Comparison of ENCODE assay signal across 10 mouse cellular contexts in genomic region chr13:60674911-60675310, GRCm38 (mm10).
DNase-seq lines count a peak whose midpoint lies in the region; ATAC-seq lines count a peak whose summit lies in the region.
"Had no signal": no experiment of that assay in that cellular context is flagged by ENCODE, and none has a peak within 500 bp of the region (broad histone marks: within the 10 kb centered on the region; RNA-seq: fewer than 3 reads in every experiment).

No protein-coding gene starts in this region.

- H3K4me3 ChIP-seq in embryonic facial prominence, embryonic 13.5 days = no peak overlapping the region
- peak overlapping the region; percentile 16; the same call in 1 of the 2 replicates for H3K4me3 ChIP-seq in kidney, embryonic 16.5 days (ENCODE audit: low read length)
- no peak overlapping the region; the same call in 1 of the 2 replicates for H3K4me3 ChIP-seq in lung, embryonic 16.5 days (ENCODE audit: low read length)
- H3K4me3 ChIP-seq: limb, embryonic 15.5 days had no signal

- DNase-seq in adrenal gland, postnatal 10 days = peak; percentile 32
- no peak for DNase-seq in adrenal gland, postnatal 14 days
- DNase-seq in left cerebral cortex, postnatal 25 days (ENCODE audit: low spot score in 2 of 2) = no peak
- no peak for DNase-seq in gastrocnemius, postnatal 14 days
- no peak for DNase-seq in retina, postnatal 1 day
- DNase-seq: thymus, postnatal 14 days had no signal

- intact Hi-C loops in left cerebral cortex, postnatal 25 days (cut with DNase I) = loop anchor here (5.0 kb wide), 3 partner anchors 62 to 198 kb away; partner anchors contain the start of gene Dapk1
- intact Hi-C loops in gastrocnemius, postnatal 14 days (cut with DNase I; ENCODE audit: low total_unique reads) = no loop called here

- peaks cover 26% of the 10 kb centered on the region for H3K4me1 ChIP-seq in embryonic facial prominence, embryonic 13.5 days
- H3K4me1 ChIP-seq in kidney, embryonic 16.5 days (ENCODE audit: insufficient read depth, low read length) = peaks cover 51% of the 10 kb centered on the region
- peaks cover 55% of the 10 kb centered on the region for H3K4me1 ChIP-seq in lung, embryonic 16.5 days (replicated peaks; ENCODE audit: control insufficient read depth, insufficient read depth, low read length)

- H3K9me3 ChIP-seq in embryonic facial prominence, embryonic 13.5 days = no peaks in the 10 kb centered on the region
- H3K9me3 ChIP-seq in kidney, embryonic 16.5 days (ENCODE audit: low read length) = no peaks in the 10 kb centered on the region
- H3K9me3 ChIP-seq in lung, embryonic 16.5 days (ENCODE audit: control insufficient read depth, low read length) = no peaks in the 10 kb centered on the region; the same call in 1 of the 2 replicates
- H3K9me3 ChIP-seq: limb, embryonic 15.5 days had no signal

- WGBS in embryonic facial prominence, embryonic 13.5 days = 14% methylated on average over 9 of the region's 9 CpGs
- 9% methylated on average over 9 of the region's 9 CpGs for WGBS in kidney, embryonic 16.5 days
- 14% methylated on average over 9 of the region's 9 CpGs for WGBS in lung, embryonic 16.5 days

- H3K9ac ChIP-seq in embryonic facial prominence, embryonic 13.5 days = no peak overlapping the region
- no peak overlapping the region for H3K9ac ChIP-seq in kidney, embryonic 16.5 days (replicated peaks; ENCODE audit: low read length)
- peak overlapping the region; percentile 49; the same call in 1 of the 2 replicates for H3K9ac ChIP-seq in lung, embryonic 16.5 days (ENCODE audit: low read length)
- H3K9ac ChIP-seq: limb, embryonic 15.5 days had no signal

- ATAC-seq in embryonic facial prominence, embryonic 13.5 days (ENCODE audit: insufficient number of reproducible peaks, insufficient read depth, low FRiP score, low TSS enrichment, low read depth) = no peak
- ATAC-seq in kidney, embryonic 16.5 days (ENCODE audit: low FRiP score, low TSS enrichment) = peak; percentile 87
- peak; percentile 63 for ATAC-seq in lung, embryonic 16.5 days (ENCODE audit: low read depth)

- H3K36me3 ChIP-seq in embryonic facial prominence, embryonic 13.5 days = 0 out of 2 replicates have a peak, but pooled peaks cover 3% of the 10 kb centered on the region
- H3K36me3 ChIP-seq in kidney, embryonic 16.5 days (ENCODE audit: insufficient read depth, low read length) = no peaks in the 10 kb centered on the region
- H3K36me3 ChIP-seq in lung, embryonic 16.5 days (ENCODE audit: control insufficient read depth, insufficient read depth, low read length) = peaks cover 3% of the 10 kb centered on the region; the same call in 1 of the 2 replicates
- H3K36me3 ChIP-seq: limb, embryonic 15.5 days had no signal

- H3K4me2 ChIP-seq in embryonic facial prominence, embryonic 13.5 days = peak overlapping the region; percentile 36
- peak overlapping the region; percentile 47 for H3K4me2 ChIP-seq in kidney, embryonic 16.5 days (replicated peaks; ENCODE audit: low read depth, low read length)
- peak overlapping the region; percentile 27; the same call in 1 of the 2 replicates for H3K4me2 ChIP-seq in lung, embryonic 16.5 days (ENCODE audit: low read depth, low read length)
- H3K4me2 ChIP-seq: limb, embryonic 15.5 days had no signal

- no peak overlapping the region for H3K27ac ChIP-seq in embryonic facial prominence, embryonic 13.5 days
- peak overlapping the region; percentile 93 for H3K27ac ChIP-seq in kidney, embryonic 16.5 days (ENCODE audit: low read length)
- H3K27ac ChIP-seq in lung, embryonic 16.5 days (ENCODE audit: low read length) = peak overlapping the region; percentile 92
- H3K27ac ChIP-seq: limb, embryonic 15.5 days had no signal

- H3K27me3 ChIP-seq in embryonic facial prominence, embryonic 13.5 days = no peaks in the 10 kb centered on the region
- no peaks in the 10 kb centered on the region for H3K27me3 ChIP-seq in kidney, embryonic 16.5 days (ENCODE audit: insufficient read depth, low read length)
- H3K27me3 ChIP-seq in lung, embryonic 16.5 days (ENCODE audit: control insufficient read depth, insufficient read depth, low read depth, low read length) = no peaks in the 10 kb centered on the region
- H3K27me3 ChIP-seq: limb, embryonic 15.5 days had no signal
